Mouse (Mus musculus) forebrain, embryonic 14.5 days (tissue): ENCODE data around the gene Nol4l. TPM values are rescaled to one million over a fixed set of nuclear protein-coding genes. Genes with fewer than 3 reads are reported as not detected.

ENCODE experiments used
- ATAC-seq: fragments of 200-750 bp; cut with Nextera tagmentation; 2 replicates; pipeline ENCODE4 v1.8.0; 2017; ENCODE audit warnings: mild to moderate bottlenecking, moderate library complexity
- DNase-seq: peaks from one replicate; pipeline ENCODE4 v3.0.0-alpha.2; 2015; ENCODE audit warnings: low spot score
- H3K27ac ChIP-seq: fragments of 300-500 bp; sonication (generic); 2 replicates; pipeline ENCODE4 v1.5.1; 2014; ENCODE audit warnings: low read depth, mild to moderate bottlenecking, control low read depth, low read length, moderate library complexity
- H3K27me3 ChIP-seq: fragments of 300-500 bp; sonication (generic); replicated peaks from 2 replicates; pipeline ENCODE4 v1.6.1; 2014; ENCODE audit warnings: low read length, control low read depth, mixed read lengths; ENCODE audit not compliant: control insufficient read depth, insufficient read depth
- H3K36me3 ChIP-seq: fragments of 300-500 bp; sonication (generic); 2 replicates; pipeline ENCODE4 v1.6.1; 2014; ENCODE audit warnings: low read length, control low read depth; ENCODE audit not compliant: control insufficient read depth, insufficient read depth
- H3K4me1 ChIP-seq: fragments of 300-500 bp; sonication (generic); 2 replicates; pipeline ENCODE4 v1.6.1; 2014; ENCODE audit warnings: antibody characterized with exemption, low read length, control low read depth; ENCODE audit not compliant: control insufficient read depth, insufficient read depth
- H3K4me2 ChIP-seq: fragments of 300-500 bp; sonication (generic); 2 replicates; pipeline ENCODE4 v1.6.1; 2014; ENCODE audit warnings: mild to moderate bottlenecking, control low read depth, low read length
- H3K4me3 ChIP-seq: fragments of 300-500 bp; sonication (generic); 2 replicates; pipeline ENCODE4 v1.5.1; 2014; ENCODE audit warnings: low read depth, low read length, control low read depth
- H3K9ac ChIP-seq: fragments of 300-500 bp; sonication (generic); 2 replicates; pipeline ENCODE4 v1.6.1; 2014; ENCODE audit warnings: mild to moderate bottlenecking, low read length, control low read depth, moderate library complexity
- H3K9me3 ChIP-seq: fragments of 300-500 bp; sonication (generic); replicated peaks from 2 replicates; pipeline ENCODE4 v1.6.1; 2016; ENCODE audit warnings: low read length, control low read depth, mixed read lengths; ENCODE audit not compliant: control insufficient read depth
- WGBS: fragments of 180-500 bp; shearing (Covaris S2); extraction: QIAGEN DNeasy Blood & Tissue Kit; methylation state at CpG from one replicate; pipeline ENCODE4 v1.1.7; 2014; 5-methylcytosine and 5-hydroxymethylcytosine counted together
- polyA plus RNA-seq: library from polyadenylated mRNA; unstranded; fragments of >200 nt; fragmentation: Nextera tagmentation; extraction: Ambion mirVana; gene quantifications from 2 replicates; pipeline ENCODE4 v1.2.1, GENCODE M21; 2014

Gene Nol4l
- polyA plus RNA-seq, 1 experiment from 2014 or later: 31.4 TPM

- 89% methylated on average over 3 of the region's 3 CpGs for WGBS
- Histone ChIP-seq H3K4me2 (no peak overlapping the region), H3K27me3 (no peaks in the 10 kb centered on the region), H3K4me3 (no peak overlapping the region), H3K9ac (no peak overlapping the region), H3K27ac (no peak overlapping the region), H3K4me1 (peaks cover 13% of the 10 kb centered on the region), H3K36me3 (no peaks in the 10 kb centered on the region), H3K9me3 (no peaks in the 10 kb centered on the region)
- ATAC-seq: no peak; the same call in 1 of the 2 replicates
- no peak for DNase-seq
Measured at GRCm38 (mm10) chr2:153547633-153548032, 17.9 kb upstream of the Nol4l start.

- Histone ChIP-seq H3K9ac (no peak overlapping the region), H3K9me3 (no peaks in the 10 kb centered on the region), H3K4me3 (no peak overlapping the region), H3K27me3 (no peaks in the 10 kb centered on the region), H3K4me1 (peaks cover 13% of the 10 kb centered on the region), H3K27ac (no peak overlapping the region), H3K36me3 (no peaks in the 10 kb centered on the region), H3K4me2 (no peak overlapping the region)
- no peak for DNase-seq
- 63% methylated on average over 4 of the region's 4 CpGs for WGBS
- no peak for ATAC-seq
Measured at GRCm38 (mm10) chr2:153546972-153547371, 17.2 kb upstream of the Nol4l start.

GRCm38 (mm10) chr2:153546471-153546870, 16.7 kb upstream of the Nol4l start:
- H3K4me2 ChIP-seq: no peak overlapping the region
- H3K36me3 ChIP-seq: no peaks in the 10 kb centered on the region
- no peak for DNase-seq
- H3K27ac ChIP-seq: no peak overlapping the region
- WGBS: 47% methylated on average over 5 of the region's 5 CpGs
- H3K9ac ChIP-seq: no peak overlapping the region
- no peaks in the 10 kb centered on the region for H3K9me3 ChIP-seq
- H3K4me3 ChIP-seq: no peak overlapping the region
- peaks cover 13% of the 10 kb centered on the region for H3K4me1 ChIP-seq
- H3K27me3 ChIP-seq: no peaks in the 10 kb centered on the region
- ATAC-seq: no peak

- no peaks in the 10 kb centered on the region for H3K36me3 ChIP-seq
- no peaks in the 10 kb centered on the region for H3K27me3 ChIP-seq
- ATAC-seq (no peak), DNase-seq (peak; percentile 23)
- 78% methylated on average over 4 of the region's 4 CpGs for WGBS
- H3K27ac ChIP-seq: no peak overlapping the region
- H3K9me3 ChIP-seq: no peaks in the 10 kb centered on the region
- no peak overlapping the region for H3K4me3 ChIP-seq
- H3K9ac ChIP-seq: no peak overlapping the region
- H3K4me1 ChIP-seq: peaks cover 13% of the 10 kb centered on the region
- no peak overlapping the region for H3K4me2 ChIP-seq
Measured at GRCm38 (mm10) chr2:153544771-153545170, 15.0 kb upstream of the Nol4l start.

- Histone ChIP-seq H3K4me1 (peaks cover 13% of the 10 kb centered on the region), H3K27me3 (no peaks in the 10 kb centered on the region), H3K4me3 (no peak overlapping the region), H3K4me2 (no peak overlapping the region), H3K9ac (no peak overlapping the region), H3K9me3 (no peaks in the 10 kb centered on the region), H3K27ac (no peak overlapping the region), H3K36me3 (no peaks in the 10 kb centered on the region)
- no peak for DNase-seq
- ATAC-seq: no peak
- 78% methylated on average over 8 of the region's 8 CpGs for WGBS
Measured at GRCm38 (mm10) chr2:153543911-153544730, 14.3 kb upstream of the Nol4l start.

GRCm38 (mm10) chr2:153542936-153543668, 13.3 kb upstream of the Nol4l start:
- Histone ChIP-seq H3K27ac (no peak overlapping the region), H3K36me3 (no peaks in the 10 kb centered on the region), H3K4me2 (no peak overlapping the region), H3K27me3 (no peaks in the 10 kb centered on the region), H3K4me3 (no peak overlapping the region), H3K9me3 (no peaks in the 10 kb centered on the region), H3K4me1 (peaks cover 5% of the 10 kb centered on the region), H3K9ac (no peak overlapping the region)
- ATAC-seq (no peak), DNase-seq (no peak)
- WGBS: 88% methylated on average over 8 of the region's 8 CpGs

GRCm38 (mm10) chr2:153538898-153539297, 9.1 kb upstream of the Nol4l start:
- WGBS: 87% methylated on average over 3 of the region's 3 CpGs
- Histone ChIP-seq H3K4me3 (no peak overlapping the region), H3K9me3 (no peaks in the 10 kb centered on the region), H3K27me3 (no peaks in the 10 kb centered on the region), H3K27ac (no peak overlapping the region), H3K4me2 (no peak overlapping the region), H3K9ac (no peak overlapping the region), H3K36me3 (no peaks in the 10 kb centered on the region), H3K4me1 (no peaks in the 10 kb centered on the region)
- ATAC-seq: no peak
- DNase-seq: no peak

GRCm38 (mm10) chr2:153533981-153534380, 4.2 kb upstream of the Nol4l start:
- ATAC-seq (no peak), DNase-seq (no peak)
- Histone ChIP-seq H3K9me3 (no peaks in the 10 kb centered on the region), H3K27me3 (no peaks in the 10 kb centered on the region), H3K4me3 (no peak overlapping the region), H3K9ac (no peak overlapping the region), H3K4me2 (no peak overlapping the region), H3K27ac (no peak overlapping the region), H3K4me1 (no peaks in the 10 kb centered on the region; the same call in 1 of the 2 replicates), H3K36me3 (no peaks in the 10 kb centered on the region)
- 57% methylated on average over 1 of the region's 1 CpGs for WGBS

GRCm38 (mm10) chr2:153530948-153531347, 1.2 kb upstream of the Nol4l start:
- Histone ChIP-seq H3K4me2 (no peak overlapping the region; the same call in 1 of the 2 replicates), H3K27me3 (no peaks in the 10 kb centered on the region), H3K27ac (no peak overlapping the region), H3K9me3 (no peaks in the 10 kb centered on the region), H3K9ac (no peak overlapping the region), H3K4me3 (no peak overlapping the region), H3K36me3 (no peaks in the 10 kb centered on the region), H3K4me1 (peaks cover 10% of the 10 kb centered on the region)
- DNase-seq (no peak), ATAC-seq (no peak)
- 55% methylated on average over 5 of the region's 5 CpGs for WGBS
